Comparison of ENCODE assay signal across 22 mouse cellular contexts in the genomic region with DNA sequence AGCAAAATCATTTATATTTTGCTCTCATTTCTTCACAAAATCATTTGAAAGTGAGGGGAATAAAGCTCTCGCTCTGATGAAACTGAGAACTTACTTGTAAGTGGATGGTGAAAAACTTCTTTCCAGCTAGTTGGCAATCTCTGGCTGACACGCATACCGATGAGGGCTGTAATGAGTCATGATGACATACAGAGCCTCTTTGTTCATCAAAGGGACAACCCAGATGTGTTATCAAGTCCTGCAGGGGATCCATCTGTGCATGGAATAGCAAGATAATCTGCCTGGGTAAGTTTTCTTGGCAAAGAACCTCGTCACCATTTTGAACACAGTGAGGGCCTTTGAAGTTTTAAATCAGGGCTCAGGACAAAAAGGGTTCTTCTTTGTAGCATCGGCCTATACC.
DNase-seq lines count a peak whose midpoint lies in the region; ATAC-seq and TF ChIP-seq lines count a peak whose summit lies in the region.
"Had no signal": no experiment of that assay in that cellular context is flagged by ENCODE, and none has a peak within 500 bp of the region (broad histone marks: within the 10 kb centered on the region; RNA-seq: fewer than 3 reads in every experiment).

No protein-coding gene starts in this region.

- H3K79me2 ChIP-seq in MEL (ENCODE audit: control insufficient read depth, insufficient read depth, low read length, poor library complexity): no peaks in the 10 kb centered on the region

- no peak overlapping the region for H3K4me3 ChIP-seq in midbrain, embryonic 14.5 days (replicated peaks; ENCODE audit: low read depth, low read length)
- H3K4me3 ChIP-seq in midbrain, embryonic 15.5 days: no peak overlapping the region
- no peak overlapping the region for H3K4me3 ChIP-seq in MEL (ENCODE audit: control insufficient read depth in 1 of 2, insufficient read depth in 1 of 2, low read depth in 2 of 2, low read length in 2 of 2)
- H3K4me3 ChIP-seq: forebrain, embryonic 12.5 days; heart, embryonic 10.5 days; hindbrain, embryonic 12.5 days; kidney, embryonic 15.5 days; midbrain, embryonic 12.5 days; myocyte had no signal

- H3K4me2 ChIP-seq in midbrain, embryonic 14.5 days (ENCODE audit: low read length): no peak overlapping the region
- H3K4me2 ChIP-seq in midbrain, embryonic 15.5 days: no peak overlapping the region
- H3K4me2 ChIP-seq: forebrain, embryonic 12.5 days; hindbrain, embryonic 12.5 days; kidney, embryonic 15.5 days; liver, embryonic 11.5 days; midbrain, embryonic 12.5 days had no signal

- H3K27ac ChIP-seq in midbrain, embryonic 14.5 days (replicated peaks; ENCODE audit: low read depth, low read length): no peak overlapping the region
- no peak overlapping the region for H3K27ac ChIP-seq in midbrain, embryonic 15.5 days
- no peak overlapping the region for H3K27ac ChIP-seq in MEL (ENCODE audit: control insufficient read depth, low read depth, low read length)
- H3K27ac ChIP-seq: forebrain, embryonic 12.5 days; heart, embryonic 10.5 days; hindbrain, embryonic 12.5 days; kidney, embryonic 15.5 days; midbrain, embryonic 12.5 days; stomach, postnatal 0 days had no signal

- ATAC-seq in frontal cortex, adult (ENCODE audit: low TSS enrichment): peak; percentile 59
- ATAC-seq in midbrain, embryonic 14.5 days (ENCODE audit: low FRiP score, low TSS enrichment): no peak
- ATAC-seq in midbrain, embryonic 15.5 days (replicated peaks): no peak

- H3K4me1 ChIP-seq in midbrain, embryonic 14.5 days (ENCODE audit: control insufficient read depth, insufficient read depth, low read length): no peaks in the 10 kb centered on the region
- H3K4me1 ChIP-seq in midbrain, embryonic 15.5 days: no peaks in the 10 kb centered on the region
- H3K4me1 ChIP-seq in MEL (ENCODE audit: control insufficient read depth in 1 of 2, insufficient read depth in 2 of 2, low read length in 2 of 2): no peaks in the 10 kb centered on the region
- H3K4me1 ChIP-seq: forebrain, embryonic 12.5 days; heart, embryonic 10.5 days; hindbrain, embryonic 12.5 days; kidney, embryonic 15.5 days; midbrain, embryonic 12.5 days had no signal

- TF ChIP-seq CTCF in MEL (IDR thresholded peaks at IDR 0.05 in 2 of 3, conservative IDR thresholded peaks at IDR 0.05 in 1 of 3; ENCODE audit: control insufficient read depth in 1 of 3, insufficient read depth in 1 of 3, low read depth in 2 of 3, low read length in 3 of 3, poor library complexity in 1 of 3, severe bottlenecking in 1 of 3): no peak

- TF ChIP-seq EP300 in MEL (IDR thresholded peaks at IDR 0.05; ENCODE audit: low read depth in 1 of 2, low read length in 2 of 2): no peak

- no peaks in the 10 kb centered on the region for H3K27me3 ChIP-seq in midbrain, embryonic 14.5 days (ENCODE audit: control insufficient read depth, insufficient read depth, low read length)
- H3K27me3 ChIP-seq in midbrain, embryonic 15.5 days (replicated peaks): no peaks in the 10 kb centered on the region
- H3K27me3 ChIP-seq in MEL (ENCODE audit: control insufficient read depth in 1 of 2, insufficient read depth in 2 of 2, low read length in 2 of 2): no peaks in the 10 kb centered on the region
- H3K27me3 ChIP-seq: forebrain, embryonic 12.5 days; hindbrain, embryonic 12.5 days; kidney, embryonic 15.5 days; midbrain, embryonic 12.5 days had no signal

- DNase-seq in frontal cortex, adult 2 months (ENCODE audit: extremely low spot score in 1 of 2, low spot score in 1 of 2): no peak
- peak; percentile 12 for DNase-seq in midbrain, embryonic 14.5 days
- DNase-seq in MEL (ENCODE audit: low read depth, low spot score): peak; percentile 1
- peak; percentile 39 for DNase-seq in telencephalon, adult 2 months (ENCODE audit: low read depth, low spot score)
- no peak for DNase-seq in neural tube, embryonic 10.5 days (ENCODE audit: extremely low spot score, low spot score)
- DNase-seq: adrenal gland, postnatal 14 days; cerebellum, adult 9-11 months; heart, postnatal 10 days; kidney, adult 11 months; lung, adult 18-20 months; lung, postnatal 10 days had no signal

- TF ChIP-seq POLR2A in MEL (IDR thresholded peaks at IDR 0.05; ENCODE audit: control insufficient read depth in 1 of 2, insufficient read depth in 1 of 2, low read depth in 1 of 2, low read length in 2 of 2, poor library complexity in 1 of 2): no peak

- no peak for TF ChIP-seq RAD21 in MEL (IDR thresholded peaks at IDR 0.05; ENCODE audit: low read depth, low read length)

- no peaks in the 10 kb centered on the region for H3K9me3 ChIP-seq in midbrain, embryonic 14.5 days (ENCODE audit: control insufficient read depth, low read length)
- H3K9me3 ChIP-seq in midbrain, embryonic 15.5 days: no peaks in the 10 kb centered on the region
- no peaks in the 10 kb centered on the region for H3K9me3 ChIP-seq in MEL (replicated peaks; ENCODE audit: insufficient read depth, low read length)
- H3K9me3 ChIP-seq: forebrain, embryonic 12.5 days; G1E; heart, embryonic 10.5 days; hindbrain, embryonic 12.5 days; kidney, embryonic 15.5 days; midbrain, embryonic 12.5 days had no signal

- WGBS in midbrain, embryonic 14.5 days: 74% methylated on average over 5 of the region's 5 CpGs
- 66% methylated on average over 5 of the region's 5 CpGs for WGBS in midbrain, embryonic 15.5 days

- no peaks in the 10 kb centered on the region for H3K36me3 ChIP-seq in midbrain, embryonic 14.5 days (ENCODE audit: control insufficient read depth, insufficient read depth, low read length)
- no peaks in the 10 kb centered on the region for H3K36me3 ChIP-seq in midbrain, embryonic 15.5 days (replicated peaks)
- no peaks in the 10 kb centered on the region for H3K36me3 ChIP-seq in MEL (ENCODE audit: control insufficient read depth in 1 of 2, insufficient read depth in 2 of 2, low read length in 2 of 2)
- H3K36me3 ChIP-seq: forebrain, embryonic 12.5 days; G1E; heart, embryonic 10.5 days; hindbrain, embryonic 12.5 days; kidney, embryonic 15.5 days; midbrain, embryonic 12.5 days had no signal

- no peak overlapping the region for H3K9ac ChIP-seq in midbrain, embryonic 14.5 days (replicated peaks; ENCODE audit: low read length)
- H3K9ac ChIP-seq in midbrain, embryonic 15.5 days: no peak overlapping the region
- H3K9ac ChIP-seq in MEL (ENCODE audit: control insufficient read depth, low read depth, low read length, poor library complexity, severe bottlenecking): no peak overlapping the region
- H3K9ac ChIP-seq: forebrain, embryonic 12.5 days; hindbrain, embryonic 12.5 days; kidney, embryonic 15.5 days; midbrain, embryonic 12.5 days had no signal

TF ChIP-seq in MEL, 35 proteins besides CTCF, POLR2A, EP300 and RAD21:
- TF ChIP-seq GATA1 (IDR thresholded peaks at IDR 0.05; ENCODE audit: low read depth, low read length) (no peak), ZNF384 (IDR thresholded peaks at IDR 0.05; ENCODE audit: low read depth, low read length) (no peak), NRF1 (IDR thresholded peaks at IDR 0.05; ENCODE audit: insufficient read depth, low read depth, low read length, poor library complexity, severe bottlenecking) (no peak), POLR2AphosphoS2 (IDR thresholded peaks at IDR 0.05; ENCODE audit: low read length) (no peak), ZKSCAN1 (IDR thresholded peaks at IDR 0.05; ENCODE audit: low read depth, low read length) (no peak), ZMIZ1 (IDR thresholded peaks at IDR 0.05; ENCODE audit: low read depth, low read length) (no peak), JUND (IDR thresholded peaks at IDR 0.05; ENCODE audit: low read depth, low read length) (no peak), MAX (IDR thresholded peaks at IDR 0.05; ENCODE audit: low read length) (no peak), MEF2A (IDR thresholded peaks at IDR 0.05; ENCODE audit: extremely low read depth, insufficient replicate concordance, low read depth, low read length, poor library complexity, severe bottlenecking) (no peak)
TF ChIP-seq in MEL: peak in this region for 0.

Comparison
In these comparisons a context has a peak if more than half of its experiments do, and no peak if none do; other contexts are left out.
1. DNase-seq: peak in midbrain, embryonic 14.5 days (single experiment), MEL (single experiment) and telencephalon, adult 2 months (single experiment); none in frontal cortex, adult 2 months (0 of 2) and neural tube, embryonic 10.5 days (single experiment).